Mouse (Mus musculus) midbrain, embryonic 11.5 days (tissue): ENCODE results near the gene Pth1r. TPM values are rescaled to one million over a fixed set of nuclear protein-coding genes. Genes with fewer than 3 reads are reported as not detected.

ENCODE experiments used
- ATAC-seq: fragments of 200-750 bp; cut with Nextera tagmentation; 2 replicates; pipeline ENCODE4 v1.8.0; 2017; ENCODE audit warnings: moderate TSS enrichment, moderate library complexity; ENCODE audit not compliant: low FRiP score
- DNase-seq: peaks from one replicate; pipeline ENCODE4 v3.0.0; 2015; ENCODE audit warnings: low spot score; ENCODE audit errors: missing footprints
- H3K27ac ChIP-seq: fragments of 300-500 bp; sonication (generic); 2 replicates; pipeline ENCODE4 v1.5.1; 2014; ENCODE audit warnings: low read depth, low read length
- H3K27me3 ChIP-seq: fragments of 300-500 bp; sonication (generic); 2 replicates; pipeline ENCODE4 v1.6.1; 2014; ENCODE audit warnings: mild to moderate bottlenecking, low read length, moderate library complexity, mixed read lengths; ENCODE audit not compliant: control insufficient read depth, insufficient read depth
- H3K36me3 ChIP-seq: fragments of 300-500 bp; sonication (generic); 2 replicates; pipeline ENCODE4 v1.6.1; 2014; ENCODE audit warnings: mild to moderate bottlenecking, low read length, moderate library complexity, mixed read lengths; ENCODE audit not compliant: control insufficient read depth, insufficient read depth
- H3K4me1 ChIP-seq: fragments of 300-500 bp; sonication (generic); 2 replicates; pipeline ENCODE4 v1.6.1; 2014; ENCODE audit warnings: low read length; ENCODE audit not compliant: control insufficient read depth, insufficient read depth
- H3K4me2 ChIP-seq: fragments of 300-500 bp; sonication (generic); 2 replicates; pipeline ENCODE4 v1.6.1; 2014; ENCODE audit warnings: mild to moderate bottlenecking, moderate library complexity
- H3K4me3 ChIP-seq: fragments of 300-500 bp; sonication (generic); 2 replicates; pipeline ENCODE4 v1.5.1; 2014; ENCODE audit warnings: low read depth, low read length
- H3K9ac ChIP-seq: fragments of 300-500 bp; sonication (generic); 2 replicates; pipeline ENCODE4 v1.6.1; 2014; ENCODE audit warnings: low read length
- H3K9me3 ChIP-seq: fragments of 300-500 bp; sonication (generic); 2 replicates; pipeline ENCODE4 v1.6.1; 2016; ENCODE audit warnings: low read length; ENCODE audit not compliant: control insufficient read depth
- WGBS: fragments of 180-500 bp; shearing (Covaris S2); extraction: QIAGEN DNeasy Blood & Tissue Kit; methylation state at CpG from one replicate; pipeline ENCODE4 v1.1.7; 2014; 5-methylcytosine and 5-hydroxymethylcytosine counted together
- polyA plus RNA-seq: library from polyadenylated mRNA; unstranded; fragments of >200 nt; fragmentation: Nextera tagmentation; extraction: Ambion mirVana; gene quantifications from 2 replicates; pipeline ENCODE4 v1.2.1, GENCODE M21; 2014

The Pth1r gene
- polyA plus RNA-seq, 1 experiment from 2014 or later, result 20.3 TPM

DNA sequence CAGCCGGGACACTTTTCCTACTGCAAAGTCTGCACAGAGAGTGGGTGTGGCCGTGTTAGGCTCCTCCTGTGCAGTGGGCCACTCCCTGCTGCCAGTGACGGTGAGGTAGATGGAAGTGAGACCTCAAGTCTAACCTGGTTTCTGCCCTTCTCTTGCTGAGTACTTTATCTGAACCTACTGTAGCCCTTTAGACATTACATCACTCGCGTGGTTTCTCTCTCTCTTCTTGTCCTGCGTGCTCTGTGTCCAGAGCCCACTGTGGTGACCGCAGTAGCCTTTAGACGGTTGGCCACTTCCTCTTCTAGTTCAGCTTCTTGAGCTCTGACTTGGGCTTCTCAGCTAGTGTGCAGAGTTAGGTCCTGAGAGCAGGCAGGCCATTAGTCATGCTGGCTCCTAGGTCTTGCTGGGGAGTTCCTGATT, 70.4 kb downstream of the Pth1r start:
- DNase-seq (no peak), ATAC-seq (no peak)
- H3K27ac ChIP-seq, result no peak overlapping the region
- WGBS, result 91% methylated on average over 8 of the region's 8 CpGs
- H3K4me3 ChIP-seq, result no peak overlapping the region
- no peak overlapping the region for H3K9ac ChIP-seq
- H3K9me3 ChIP-seq, result no peaks in the 10 kb centered on the region
- no peaks in the 10 kb centered on the region; the same call in 1 of the 2 replicates for H3K4me1 ChIP-seq
- no peaks in the 10 kb centered on the region for H3K27me3 ChIP-seq
- no peak overlapping the region for H3K4me2 ChIP-seq
- no peaks in the 10 kb centered on the region for H3K36me3 ChIP-seq

DNA sequence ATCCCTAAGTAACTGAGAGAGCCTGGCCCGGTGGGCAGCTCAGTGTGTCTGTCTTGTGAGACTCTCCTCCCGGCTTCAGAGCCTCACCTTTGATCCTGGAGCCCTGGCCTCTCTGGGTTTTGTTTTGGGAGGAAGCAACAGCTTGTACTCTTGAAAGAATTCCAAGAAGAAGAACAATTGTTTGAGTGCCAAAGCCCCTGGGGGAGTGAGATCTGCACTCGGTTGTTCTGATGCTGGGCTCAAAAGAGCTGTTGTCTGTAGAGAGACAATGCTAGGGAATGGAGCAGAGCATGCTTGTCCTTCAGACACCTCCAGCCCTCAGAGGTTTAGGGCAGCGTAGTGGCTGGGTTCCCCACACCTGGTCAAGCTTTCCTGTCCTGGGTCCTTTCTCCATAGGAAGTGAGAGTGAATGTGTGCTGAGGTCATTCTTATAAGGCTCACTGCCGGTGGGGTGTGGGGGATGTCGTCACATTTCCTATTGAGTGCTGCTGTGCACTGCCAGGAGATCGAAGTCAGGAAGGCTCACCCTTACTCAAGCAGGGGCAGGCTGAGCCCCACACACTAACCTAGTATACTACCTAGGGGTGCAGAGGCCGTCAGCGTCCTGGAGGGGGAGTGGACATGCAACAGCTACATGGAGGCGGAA, 73.7 kb downstream of the Pth1r start:
- DNase-seq, result no peak
- H3K9ac ChIP-seq, result no peak overlapping the region
- no peak overlapping the region for H3K27ac ChIP-seq

DNA sequence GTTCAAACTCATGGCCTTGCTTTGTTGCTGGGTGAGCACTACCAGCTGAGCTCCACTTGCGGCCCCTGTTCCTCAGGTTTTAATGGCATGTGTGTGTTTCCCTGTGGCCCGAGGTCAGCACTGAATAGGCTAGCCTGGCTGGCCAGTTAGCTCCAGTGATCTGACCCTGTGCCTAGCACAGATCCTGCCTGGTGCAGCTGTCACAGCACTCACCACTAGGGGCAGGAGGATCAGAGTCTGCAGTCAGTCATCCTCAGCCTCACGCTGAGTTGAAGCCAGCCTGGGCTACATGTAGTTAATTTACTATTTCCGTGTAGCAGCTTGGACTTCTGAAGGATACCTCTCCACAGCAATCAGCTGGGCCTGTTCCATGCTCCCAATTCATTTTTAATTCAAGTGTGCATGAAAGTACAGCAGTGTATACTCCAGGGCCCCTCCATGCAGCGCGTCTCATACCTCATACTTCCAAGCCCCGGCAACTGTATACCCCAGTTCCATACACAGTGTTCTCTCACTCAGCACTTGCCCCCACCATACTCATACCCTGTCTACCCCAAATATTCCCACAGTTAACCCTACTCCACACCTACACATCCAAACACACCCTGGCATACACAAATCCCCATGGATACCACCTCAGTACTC, 74.4 kb downstream of the Pth1r start:
- H3K36me3 ChIP-seq, result no peaks in the 10 kb centered on the region
- ATAC-seq, result peak; percentile 58; the same call in 1 of the 2 replicates
- H3K4me1 ChIP-seq, result no peaks in the 10 kb centered on the region; the same call in 1 of the 2 replicates
- no peak overlapping the region for H3K9ac ChIP-seq
- H3K27me3 ChIP-seq, result no peaks in the 10 kb centered on the region
- DNase-seq, result no peak
- WGBS, result 65% methylated on average over 7 of the region's 7 CpGs
- H3K9me3 ChIP-seq, result no peaks in the 10 kb centered on the region
- H3K4me3 ChIP-seq, result no peak overlapping the region
- no peak overlapping the region for H3K4me2 ChIP-seq
- H3K27ac ChIP-seq, result no peak overlapping the region

More for the DNA sequence above, 73.7 kb downstream of the Pth1r start:
- Histone ChIP-seq H3K27me3 (no peaks in the 10 kb centered on the region), H3K4me1 (no peaks in the 10 kb centered on the region; the same call in 1 of the 2 replicates), H3K4me3 (no peak overlapping the region), H3K36me3 (no peaks in the 10 kb centered on the region), H3K4me2 (no peak overlapping the region), H3K9me3 (no peaks in the 10 kb centered on the region)
- 0 out of 2 replicates have a peak, but pooled peaks have one; percentile 4 for ATAC-seq
- 61% methylated on average over 10 of the region's 10 CpGs for WGBS

Other genes starting within 250 kb of the Pth1r start
- 49.1 and 54.5 TPM in 2 replicates for gene Setd2, start 214.5 kb downstream of the Pth1r start, polyA plus RNA-seq
- gene Nradd, start 122.7 kb downstream of the Pth1r start, polyA plus RNA-seq, result 20.7 and 22.8 TPM in 2 replicates
- 1.1 and 1.6 TPM in 2 replicates for gene Nbeal2, start 93.0 kb downstream of the Pth1r start, polyA plus RNA-seq
- 135 and 144 TPM in 2 replicates for gene Ccdc12, start 90.6 kb downstream of the Pth1r start, polyA plus RNA-seq
- 0.48 and 0.63 TPM in 2 replicates for gene Myl3, start 5.3 kb downstream of the Pth1r start, polyA plus RNA-seq
- gene Prss42, start 51.0 kb upstream of the Pth1r start, polyA plus RNA-seq, result not detected in 2 replicates
- gene Prss44, start 66.8 kb upstream of the Pth1r start, polyA plus RNA-seq, result not detected in 2 replicates
- not detected in 2 replicates for gene Prss43, start 79.5 kb upstream of the Pth1r start, polyA plus RNA-seq
- 0.14 TPM in 1 of 2 replicates, not detected in the other for gene Prss45, start 87.4 kb upstream of the Pth1r start, polyA plus RNA-seq
- 0.11 TPM in 1 of 2 replicates, not detected in the other for gene Prss46, start 97.4 kb upstream of the Pth1r start, polyA plus RNA-seq
- gene Prss50, start 110.8 kb upstream of the Pth1r start, polyA plus RNA-seq, result 0.37 TPM in 1 of 2 replicates, not detected in the other
- gene Als2cl, start 132.7 kb upstream of the Pth1r start, polyA plus RNA-seq, result 0.54 and 0.71 TPM in 2 replicates
- gene Tmie, start 133.0 kb upstream of the Pth1r start, polyA plus RNA-seq, result 0.18 and 0.22 TPM in 2 replicates
- gene Fam240a, start 169.7 kb upstream of the Pth1r start, polyA plus RNA-seq, result not detected in 2 replicates
- gene Tdgf1, start 199.0 kb upstream of the Pth1r start, polyA plus RNA-seq, result not detected in 2 replicates
- gene Lrrc2, start 204.4 kb upstream of the Pth1r start, polyA plus RNA-seq, result 0.04 TPM in 1 of 2 replicates, not detected in the other
- gene Rtp3, start 243.4 kb upstream of the Pth1r start, polyA plus RNA-seq, result 0.11 TPM in 2 replicates